Mouse (Mus musculus): ENCODE measurements around the gene Ier5.

GRCm38 (mm10) chr1:155109387-155110350, 10.2 kb upstream of the Ier5 start:
- TF ChIP-seq POLR2A (IDR thresholded peaks at IDR 0.05; ENCODE audit: borderline replicate concordance, extremely low read depth, low read depth, low read length) (no peak), CTCF (IDR thresholded peaks at IDR 0.05; ENCODE audit: insufficient read depth, low read length) (no peak)
